Mouse (Mus musculus) small intestine, adult 2 months (tissue): ENCODE results near the gene Crygd.

Experiments used
- CTCF ChIP-seq: fragments of 200-500 bp; IDR thresholded peaks from 2 replicates; pipeline ENCODE4 v1.5.1; 2012; ENCODE audit warnings: low read depth, mild to moderate bottlenecking, control low read depth, inconsistent platforms, low read length, moderate library complexity, mixed read lengths; ENCODE audit not compliant: insufficient replicate concordance, insufficient read length; ENCODE audit errors: extremely low read depth
- POLR2A ChIP-seq: fragments of 200-500 bp; IDR thresholded peaks from 2 replicates; pipeline ENCODE4 v1.6.1; 2012; ENCODE audit warnings: low read depth, mild to moderate bottlenecking, control low read depth, inconsistent platforms, low read length, moderate library complexity

GRCm38 (mm10) chr1:65090370-65090769 lies 27.1 kb upstream of the Crygd start:
- TF ChIP-seq CTCF = no peak
- TF ChIP-seq POLR2A = no peak
